Mouse (Mus musculus): ENCODE data around the gene Sun2. TPM values are rescaled to one million over a fixed set of nuclear protein-coding genes. Genes with fewer than 3 reads are reported as not detected.
A peak's percentile ranks its signal among the peaks of the same experiment; 100 is the strongest.

The Sun2 gene
- polyA plus RNA-seq, 1 experiment from 2014 or later, result 3.3 TPM

DNA sequence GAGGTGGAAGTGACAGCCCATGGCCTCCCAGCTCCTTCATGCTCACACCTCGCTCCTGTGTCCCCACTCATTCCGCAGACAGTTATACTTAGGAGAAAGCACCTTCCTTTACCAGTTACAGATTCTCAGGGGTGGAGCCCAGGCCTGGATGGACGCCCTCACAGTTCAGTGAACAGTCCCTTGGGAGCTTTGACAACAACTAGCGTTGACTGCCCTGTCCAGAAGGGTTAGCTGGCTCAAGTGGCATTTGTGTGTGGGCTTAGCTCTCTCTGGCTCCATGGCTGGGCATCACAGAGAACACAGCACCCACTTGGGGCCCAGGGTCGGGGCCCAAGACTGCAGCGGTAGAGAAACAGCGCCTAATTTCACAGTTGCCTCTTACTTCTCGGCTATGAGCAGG is 8.0 kb downstream of the Sun2 start:
- TF ChIP-seq CTCF (IDR thresholded peaks at IDR 0.05; ENCODE audit: low read depth) (no peak), EP300 (IDR thresholded peaks at IDR 0.05; ENCODE audit: low read depth) (no peak)
- no peak for ATAC-seq
- H3K4me1 ChIP-seq (ENCODE audit: insufficient read depth), result peaks cover 17% of the 10 kb centered on the region
- no peaks in the 10 kb centered on the region for H3K9me3 ChIP-seq (ENCODE audit: low read length)
- H3K36me3 ChIP-seq (replicated peaks; ENCODE audit: insufficient read depth, low read length), result peaks cover 82% of the 10 kb centered on the region
- no peak overlapping the region for H3K4me3 ChIP-seq (ENCODE audit: low read depth, low read length)
- WGBS (ENCODE audit: insufficient replicate concordance), result 75% methylated on average over 8 of the region's 8 CpGs
- H3K27me3 ChIP-seq (ENCODE audit: insufficient read depth, low read length), result no peaks in the 10 kb centered on the region
- H3K27ac ChIP-seq (ENCODE audit: low read depth), result peak overlapping the region; percentile 90
- no peak for DNase-seq
- H3K4me2 ChIP-seq (ENCODE audit: low read depth, low read length), result no peak overlapping the region
- no peak overlapping the region for H3K9ac ChIP-seq (replicated peaks)

DNA sequence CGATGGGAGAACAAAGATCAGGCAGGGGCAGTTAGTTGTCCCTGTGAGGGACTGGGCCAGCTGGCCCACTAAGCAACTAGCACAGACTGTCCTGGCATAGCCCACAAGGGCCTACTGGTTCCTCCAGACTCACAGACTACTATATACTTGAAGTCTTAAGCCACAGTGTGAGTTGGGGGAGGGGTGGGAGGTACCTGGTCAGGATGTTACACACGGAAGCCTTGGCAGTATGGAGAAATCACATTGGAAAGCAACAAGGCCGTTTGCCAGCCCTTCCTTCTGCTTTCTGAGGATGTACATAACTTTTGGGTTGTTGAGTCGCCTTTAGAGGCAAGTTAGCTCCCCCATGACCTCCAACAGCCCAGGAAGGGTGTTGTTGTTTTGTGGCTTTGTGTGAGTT is 8.7 kb downstream of the Sun2 start:
- Histone ChIP-seq H3K27ac (ENCODE audit: low read depth) (peak overlapping the region; percentile 90), H3K27me3 (ENCODE audit: insufficient read depth, low read length) (no peaks in the 10 kb centered on the region), H3K9ac (replicated peaks) (no peak overlapping the region), H3K9me3 (ENCODE audit: low read length) (no peaks in the 10 kb centered on the region), H3K36me3 (replicated peaks; ENCODE audit: insufficient read depth, low read length) (peaks cover 82% of the 10 kb centered on the region), H3K4me1 (ENCODE audit: insufficient read depth) (peaks cover 18% of the 10 kb centered on the region), H3K4me2 (ENCODE audit: low read depth, low read length) (no peak overlapping the region), H3K4me3 (ENCODE audit: low read depth, low read length) (no peak overlapping the region)
- no peak for ATAC-seq
- peak; percentile 54 for DNase-seq
- TF ChIP-seq CTCF (IDR thresholded peaks at IDR 0.05; ENCODE audit: low read depth) (no peak), EP300 (IDR thresholded peaks at IDR 0.05; ENCODE audit: low read depth) (no peak)
- WGBS (ENCODE audit: insufficient replicate concordance), result 68% methylated on average over 4 of the region's 4 CpGs

DNA sequence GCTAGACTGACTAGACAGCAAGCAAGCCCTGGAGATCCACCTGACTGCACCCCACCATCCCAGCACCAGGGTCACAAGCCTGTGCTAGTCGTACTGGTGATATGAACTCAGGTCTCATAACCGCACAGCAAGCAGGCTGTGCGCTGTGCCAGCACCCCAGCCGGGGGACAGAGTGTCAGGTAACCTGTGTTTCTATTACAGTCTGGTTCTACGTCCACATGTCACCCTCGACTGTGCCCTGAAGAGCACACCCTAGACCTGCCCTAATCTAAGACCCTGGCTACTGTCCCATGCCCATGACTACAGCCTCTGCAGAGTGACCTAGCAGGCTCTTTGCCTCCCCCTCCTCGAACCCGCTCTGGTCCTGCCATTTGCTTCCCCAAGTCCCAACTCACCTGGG is 9.1 kb downstream of the Sun2 start:
- Histone ChIP-seq H3K27me3 (ENCODE audit: insufficient read depth, low read length) (no peaks in the 10 kb centered on the region), H3K9ac (replicated peaks) (no peak overlapping the region), H3K36me3 (replicated peaks; ENCODE audit: insufficient read depth, low read length) (peaks cover 82% of the 10 kb centered on the region), H3K27ac (ENCODE audit: low read depth) (peak overlapping the region; percentile 80), H3K4me1 (ENCODE audit: insufficient read depth) (peaks cover 18% of the 10 kb centered on the region), H3K9me3 (ENCODE audit: low read length) (no peaks in the 10 kb centered on the region), H3K4me3 (ENCODE audit: low read depth, low read length) (no peak overlapping the region), H3K4me2 (ENCODE audit: low read depth, low read length) (no peak overlapping the region)
- no peak for DNase-seq
- no peak for ATAC-seq
- WGBS (ENCODE audit: insufficient replicate concordance), result 85% methylated on average over 8 of the region's 8 CpGs
- no peak for TF ChIP-seq CTCF (IDR thresholded peaks at IDR 0.05; ENCODE audit: low read depth)
- no peak for TF ChIP-seq EP300 (IDR thresholded peaks at IDR 0.05; ENCODE audit: low read depth)

DNA sequence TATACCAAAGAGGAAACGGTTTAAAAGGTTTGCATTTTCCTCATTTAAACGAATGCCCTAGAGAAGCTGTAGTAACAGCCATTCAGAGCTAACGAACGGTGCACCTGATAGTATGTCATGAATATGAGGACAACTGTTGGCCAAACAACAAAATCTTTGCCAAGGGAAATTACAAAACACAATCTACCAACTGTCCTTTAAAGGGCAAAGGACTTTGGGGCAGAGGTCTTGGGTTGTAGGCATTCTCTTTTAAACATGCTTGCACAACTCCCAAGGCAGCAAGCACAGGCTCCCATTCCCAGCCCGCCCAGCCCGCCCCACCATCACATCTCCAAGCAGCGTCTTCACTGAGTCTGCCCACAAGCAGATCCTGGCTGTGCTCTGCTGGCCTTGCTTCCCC is 10.8 kb downstream of the Sun2 start:
- Histone ChIP-seq H3K9ac (replicated peaks) (no peak overlapping the region), H3K4me1 (ENCODE audit: insufficient read depth) (peaks cover 18% of the 10 kb centered on the region), H3K27me3 (ENCODE audit: insufficient read depth, low read length) (no peaks in the 10 kb centered on the region), H3K36me3 (replicated peaks; ENCODE audit: insufficient read depth, low read length) (peaks cover 82% of the 10 kb centered on the region), H3K9me3 (ENCODE audit: low read length) (no peaks in the 10 kb centered on the region), H3K27ac (ENCODE audit: low read depth) (peak overlapping the region; percentile 91), H3K4me3 (ENCODE audit: low read depth, low read length) (no peak overlapping the region), H3K4me2 (ENCODE audit: low read depth, low read length) (no peak overlapping the region)
- DNase-seq, result no peak
- TF ChIP-seq EP300 (IDR thresholded peaks at IDR 0.05; ENCODE audit: low read depth) (peak; percentile 74; the same call in 1 of the 2 replicates), CTCF (IDR thresholded peaks at IDR 0.05; ENCODE audit: low read depth) (no peak)
- ATAC-seq, result peak; percentile 85
- 57% methylated on average over 7 of the region's 7 CpGs for WGBS (ENCODE audit: insufficient replicate concordance)

DNA sequence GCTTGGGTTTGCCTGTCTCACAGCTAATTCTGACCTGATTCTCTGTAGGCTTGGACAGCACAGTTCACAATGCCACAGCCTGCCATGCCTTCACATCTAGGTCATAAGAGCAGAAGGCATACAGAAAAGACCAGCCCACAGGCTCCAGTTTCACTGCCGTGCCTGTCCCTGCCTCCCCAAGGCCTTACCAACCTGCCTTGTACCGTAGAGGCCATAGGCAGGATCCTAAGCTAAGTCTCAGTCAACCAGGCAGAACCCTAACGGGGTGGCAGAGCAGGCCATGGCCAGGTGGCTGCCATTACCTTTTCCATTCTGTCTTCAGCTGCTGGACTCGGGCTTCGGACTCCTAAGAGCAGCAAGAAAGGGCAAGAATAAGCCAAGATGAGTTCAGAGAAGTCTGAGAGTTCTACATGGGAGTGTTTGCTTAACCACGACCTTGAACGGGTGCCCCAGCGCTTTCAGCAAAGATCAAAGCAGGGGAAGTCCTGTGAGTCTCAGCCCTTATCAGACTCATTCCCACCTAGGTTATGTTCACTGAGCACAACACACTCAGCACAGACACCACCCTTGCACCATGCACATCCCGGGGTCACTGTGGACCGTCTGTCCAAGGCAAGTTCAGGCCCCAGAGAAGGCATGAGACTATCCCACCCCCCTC is 13.5 kb downstream of the Sun2 start:
- peaks cover 85% of the 10 kb centered on the region for H3K36me3 ChIP-seq (replicated peaks; ENCODE audit: insufficient read depth, low read length)
- H3K9ac ChIP-seq (replicated peaks), result no peak overlapping the region
- H3K4me3 ChIP-seq (ENCODE audit: low read depth, low read length), result no peak overlapping the region
- no peaks in the 10 kb centered on the region for H3K9me3 ChIP-seq (ENCODE audit: low read length)
- peaks cover 18% of the 10 kb centered on the region for H3K4me1 ChIP-seq (ENCODE audit: insufficient read depth)
- DNase-seq (no peak), ATAC-seq (no peak)
- no peak overlapping the region for H3K4me2 ChIP-seq (ENCODE audit: low read depth, low read length)
- H3K27me3 ChIP-seq (ENCODE audit: insufficient read depth, low read length), result no peaks in the 10 kb centered on the region
- WGBS (ENCODE audit: insufficient replicate concordance), result 72% methylated on average over 10 of the region's 10 CpGs
- TF ChIP-seq CTCF (IDR thresholded peaks at IDR 0.05; ENCODE audit: low read depth), result no peak
- TF ChIP-seq EP300 (IDR thresholded peaks at IDR 0.05; ENCODE audit: low read depth), result no peak
- H3K27ac ChIP-seq (ENCODE audit: low read depth), result 0 out of 2 replicates have a peak overlapping the region, but pooled peaks have one; percentile 7

DNA sequence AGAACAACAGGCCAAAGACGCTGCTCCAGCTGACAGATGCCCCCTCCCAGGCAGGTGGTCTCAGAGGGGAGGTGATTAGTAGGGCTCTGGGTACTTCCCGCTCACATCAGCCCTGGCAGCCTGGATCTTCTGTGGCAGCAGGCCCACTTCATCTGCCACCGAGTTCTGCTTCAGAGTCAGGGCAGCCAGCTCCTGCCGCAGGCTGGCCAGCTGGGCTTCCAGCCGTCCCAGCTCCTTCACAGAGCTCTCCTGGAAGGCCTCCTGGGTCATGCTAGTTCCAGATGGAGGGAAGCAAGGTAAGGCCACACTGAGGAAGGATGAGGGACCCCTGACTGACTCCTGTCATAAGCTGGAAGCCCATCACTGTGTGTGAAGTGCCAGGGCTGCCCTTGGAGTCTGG is 14.0 kb downstream of the Sun2 start:
- Histone ChIP-seq H3K9me3 (ENCODE audit: low read length) (no peaks in the 10 kb centered on the region), H3K4me3 (ENCODE audit: low read depth, low read length) (no peak overlapping the region), H3K27me3 (ENCODE audit: insufficient read depth, low read length) (no peaks in the 10 kb centered on the region), H3K27ac (ENCODE audit: low read depth) (0 out of 2 replicates have a peak overlapping the region, but pooled peaks have one; percentile 7), H3K4me2 (ENCODE audit: low read depth, low read length) (no peak overlapping the region), H3K4me1 (ENCODE audit: insufficient read depth) (peaks cover 17% of the 10 kb centered on the region), H3K9ac (replicated peaks) (no peak overlapping the region), H3K36me3 (replicated peaks; ENCODE audit: insufficient read depth, low read length) (peaks cover 83% of the 10 kb centered on the region)
- 78% methylated on average over 5 of the region's 5 CpGs for WGBS (ENCODE audit: insufficient replicate concordance)
- DNase-seq (no peak), ATAC-seq (no peak)
- no peak for TF ChIP-seq EP300 (IDR thresholded peaks at IDR 0.05; ENCODE audit: low read depth)

Data from liver, postnatal 0 days (tissue).